Mouse (Mus musculus): Measurements from ENCODE around the gene Epc2.

DNA sequence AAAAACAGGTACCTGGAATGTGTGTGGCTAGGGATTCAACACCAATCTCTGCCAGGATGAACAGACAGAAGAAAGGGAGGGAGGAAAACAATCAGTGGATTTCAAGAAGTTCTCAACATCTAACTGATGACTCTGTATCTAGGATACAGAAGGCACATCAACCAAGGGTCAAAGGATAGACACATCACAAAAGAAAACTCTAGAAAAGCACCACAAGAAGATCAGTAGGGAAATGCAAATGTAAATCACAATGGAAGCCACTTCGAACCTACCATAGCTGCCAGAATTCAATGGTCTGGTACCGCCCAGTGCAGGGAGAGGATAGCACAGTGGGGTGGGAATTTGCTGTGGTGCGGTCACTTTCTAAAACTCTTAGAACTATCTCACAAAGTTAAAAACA, 122.0 kb downstream of the Epc2 start:
- TF ChIP-seq MYOG (IDR thresholded peaks at IDR 0.05; ENCODE audit: control insufficient read depth, extremely low read depth, insufficient read length): no peak
- TF ChIP-seq CTCF (IDR thresholded peaks at IDR 0.05; ENCODE audit: control insufficient read depth, insufficient read depth, insufficient read length): no peak
- no peak for TF ChIP-seq CEBPB (IDR thresholded peaks at IDR 0.05; ENCODE audit: low read depth)
- no peak for TF ChIP-seq USF1 (IDR thresholded peaks at IDR 0.05; ENCODE audit: low read depth)
- no peak for TF ChIP-seq MAX (IDR thresholded peaks at IDR 0.05)

All from C2C12 (cell line).